Mouse (Mus musculus) myocyte (in vitro differentiated cells): ENCODE results near the gene Cpne1. TPM values are rescaled to one million over a fixed set of nuclear protein-coding genes. Genes with fewer than 3 reads are reported as not detected.
"Not testable (repeated sequence)": the region's sequence is repeated elsewhere in the genome, so short reads cannot be mapped to it uniquely, and the experiment has no call there.

Experiments
- H3K27me3 ChIP-seq: one replicate; pipeline ENCODE4 v1.6.1; 2011; ENCODE audit not compliant: control insufficient read depth, insufficient read depth, insufficient read length
- H3K36me3 ChIP-seq: one replicate; pipeline ENCODE4 v1.6.1; 2011; ENCODE audit not compliant: control insufficient read depth, insufficient read depth
- H3K4me2 ChIP-seq: one replicate; pipeline ENCODE4 v1.6.1; 2011; ENCODE audit warnings: low read depth, control low read depth
- H3K4me3 ChIP-seq: one replicate; pipeline ENCODE4 v1.5.1; 2011; ENCODE audit warnings: mild to moderate bottlenecking, control low read depth, moderate library complexity
- H3K79me2 ChIP-seq: one replicate; pipeline ENCODE4 v1.6.1; 2011; ENCODE audit not compliant: control insufficient read depth, insufficient read depth
- H3ac ChIP-seq: one replicate; pipeline ENCODE4 v1.6.1; 2011; ENCODE audit not compliant: control insufficient read depth, insufficient read length
- CEBPB ChIP-seq: IDR thresholded peaks from 2 replicates; pipeline ENCODE4 v1.6.1; 2011; ENCODE audit warnings: mild to moderate bottlenecking, moderate library complexity; ENCODE audit not compliant: poor library complexity, insufficient read depth, severe bottlenecking
- E2F4 ChIP-seq: IDR thresholded peaks from one replicate; pipeline ENCODE4 v1.6.1; 2011; ENCODE audit warnings: mild to moderate bottlenecking, control low read depth, moderate library complexity; ENCODE audit not compliant: insufficient read depth
- MAX ChIP-seq: IDR thresholded peaks from one replicate; pipeline ENCODE4 v1.6.1; 2011; ENCODE audit warnings: low read depth, mild to moderate bottlenecking, control low read depth
- MYOD1 ChIP-seq, 3 experiments: IDR thresholded peaks; one replicate each; pipeline ENCODE4 v1.6.1; 2011; ENCODE audit warnings: control low read depth in 2 of 3, low read depth in 2 of 3, mild to moderate bottlenecking in 2 of 3, moderate library complexity in 1 of 3; ENCODE audit not compliant: insufficient read length in 2 of 3, control insufficient read depth in 1 of 3
- MYOG ChIP-seq, 3 experiments: IDR thresholded peaks; one replicate each; pipeline ENCODE4 v1.6.1; 2011; ENCODE audit warnings: control low read depth in 2 of 3, low read depth in 2 of 3, mild to moderate bottlenecking in 2 of 3; ENCODE audit not compliant: insufficient read length in 2 of 3, control insufficient read depth in 1 of 3, insufficient read depth in 1 of 3
- POLR2A ChIP-seq: IDR thresholded peaks from one replicate; pipeline ENCODE4 v1.6.1; 2011; ENCODE audit warnings: low read depth, mild to moderate bottlenecking, control low read depth, moderate library complexity; ENCODE audit not compliant: insufficient read length
- POLR2AphosphoS2 ChIP-seq: IDR thresholded peaks from one replicate; pipeline ENCODE4 v1.6.1; 2011; ENCODE audit warnings: low read depth, control low read depth; ENCODE audit not compliant: insufficient read length
- REST ChIP-seq: IDR thresholded peaks from one replicate; pipeline ENCODE4 v1.6.1; 2011; ENCODE audit warnings: mild to moderate bottlenecking, control low read depth, moderate library complexity; ENCODE audit not compliant: insufficient read depth, insufficient read length
- SRF ChIP-seq: IDR thresholded peaks from one replicate; pipeline ENCODE4 v1.6.1; 2011; ENCODE audit warnings: low read depth; ENCODE audit not compliant: control insufficient read depth, insufficient read length
- TCF12 ChIP-seq: IDR thresholded peaks from one replicate; pipeline ENCODE4 v1.6.1; 2011; ENCODE audit warnings: mild to moderate bottlenecking, control low read depth; ENCODE audit not compliant: poor library complexity, insufficient read depth, severe bottlenecking
- TCF3 ChIP-seq: IDR thresholded peaks from one replicate; pipeline ENCODE4 v1.6.1; 2011; ENCODE audit warnings: low read depth, control low read depth; ENCODE audit not compliant: insufficient read length
- USF1 ChIP-seq: IDR thresholded peaks from one replicate; pipeline ENCODE4 v1.6.1; 2011; ENCODE audit warnings: low read depth, mild to moderate bottlenecking, control low read depth, moderate library complexity
- polyA plus RNA-seq: library from polyadenylated mRNA; unstranded; fragments of >200 nt; fragmentation: generic; extraction: Trizol; gene quantifications from one replicate; pipeline ENCODE4 v1.2.1, GENCODE M21; 2012; ENCODE audit warnings: missing spikeins

Cpne1 gene
- polyA plus RNA-seq, 1 experiment, result 44.0 TPM

DNA sequence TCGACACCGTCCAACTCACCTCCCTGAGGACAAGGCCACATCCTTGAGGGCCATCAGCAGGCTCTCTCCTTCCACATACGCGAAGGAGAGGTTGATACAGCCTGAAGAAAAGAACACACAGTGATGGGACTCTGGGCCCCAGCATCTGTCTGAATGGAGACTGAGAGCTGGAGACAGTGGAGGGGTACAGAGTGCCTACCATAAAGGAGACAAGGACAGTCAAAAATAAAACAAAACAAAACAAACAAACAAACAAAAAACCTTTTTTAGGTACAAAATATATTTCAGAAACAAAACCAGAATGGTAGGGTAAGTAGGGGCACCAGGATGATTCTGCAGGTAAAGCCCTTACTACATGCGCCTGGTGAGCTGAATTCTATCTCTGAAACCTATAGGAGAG is 15.2 kb upstream of the Cpne1 start, which contains the start of gene Gm28036:
Gm28036 (minus strand) TSS at position 101 of the 400 bp plus-strand sequence.
- Histone ChIP-seq H3K36me3 (peaks cover 25% of the 10 kb centered on the region), H3K27me3 (no peaks in the 10 kb centered on the region), H3ac (no peak within 1 kb of the TSS), H3K79me2 (no peaks in the 10 kb centered on the region), H3K4me2 (no peak within 1 kb of the TSS), H3K4me3 (no peak within 1 kb of the TSS)
- no peak for TF ChIP-seq POLR2A
- no peak for TF ChIP-seq SRF
- TF ChIP-seq TCF12, result no peak
- no peak for TF ChIP-seq MAX

DNA sequence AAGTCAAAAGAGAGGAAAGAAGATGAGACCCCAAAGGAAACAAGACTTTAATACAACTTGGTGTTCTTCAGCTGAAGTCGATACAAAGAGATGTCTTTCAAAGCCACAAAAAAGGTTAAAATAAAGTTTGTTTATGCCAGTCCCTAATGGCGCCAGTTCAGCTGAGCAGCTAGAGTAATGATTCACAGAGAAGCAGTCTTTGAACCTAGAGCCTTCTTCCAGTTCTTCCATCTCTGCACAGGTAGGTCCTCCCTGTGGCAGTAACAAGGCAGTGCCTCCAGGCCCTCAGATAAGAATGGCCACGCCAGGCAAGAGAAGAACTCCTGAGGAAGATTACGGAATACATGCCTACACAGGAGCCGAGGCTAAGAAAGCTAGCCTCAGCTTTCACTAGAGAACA is 12.0 kb upstream of the Cpne1 start:
- Histone ChIP-seq H3K4me2 (no peak overlapping the region), H3K4me3 (no peak overlapping the region), H3ac (no peak overlapping the region), H3K79me2 (no peaks in the 10 kb centered on the region), H3K27me3 (no peaks in the 10 kb centered on the region), H3K36me3 (peaks cover 15% of the 10 kb centered on the region)
- TF ChIP-seq MYOD1 (IDR thresholded peaks at IDR 0.05; ENCODE audit: control insufficient read depth in 1 of 3, insufficient read length in 2 of 3, low read depth in 2 of 3) (no peak), CEBPB (no peak), REST (no peak), MAX (no peak), USF1 (no peak), TCF12 (no peak), SRF (no peak), POLR2AphosphoS2 (no peak), E2F4 (no peak), TCF3 (no peak), POLR2A (no peak), MYOG (IDR thresholded peaks at IDR 0.05; ENCODE audit: control insufficient read depth in 1 of 3, insufficient read depth in 1 of 3, insufficient read length in 2 of 3, low read depth in 2 of 3) (no peak)

DNA sequence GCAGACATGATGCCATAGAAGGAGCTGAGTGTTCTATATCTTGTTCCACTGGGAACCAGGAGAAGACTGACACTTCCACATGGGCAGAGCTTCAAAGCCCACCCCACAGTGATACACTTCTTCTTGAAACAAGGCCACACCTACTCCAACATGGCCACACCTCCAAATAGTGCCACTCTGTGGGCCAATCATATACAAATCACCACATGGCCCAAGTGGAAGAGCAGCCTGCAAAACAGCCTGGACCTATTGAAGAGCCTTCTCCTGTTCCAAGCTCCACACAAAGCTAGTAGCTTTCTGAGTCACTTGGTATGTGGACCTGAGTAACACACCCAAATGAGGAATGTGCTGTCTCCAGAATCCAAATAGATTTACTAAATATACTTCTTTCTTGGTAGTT is 7.8 kb upstream of the Cpne1 start:
- TF ChIP-seq MYOG (IDR thresholded peaks at IDR 0.05; ENCODE audit: control insufficient read depth in 1 of 3, insufficient read depth in 1 of 3, insufficient read length in 2 of 3, low read depth in 2 of 3) (no peak), REST (no peak), USF1 (no peak), MAX (no peak), MYOD1 (IDR thresholded peaks at IDR 0.05; ENCODE audit: control insufficient read depth in 1 of 3, insufficient read length in 2 of 3, low read depth in 2 of 3) (no peak)
- H3K36me3 ChIP-seq, result peaks cover 11% of the 10 kb centered on the region

DNA sequence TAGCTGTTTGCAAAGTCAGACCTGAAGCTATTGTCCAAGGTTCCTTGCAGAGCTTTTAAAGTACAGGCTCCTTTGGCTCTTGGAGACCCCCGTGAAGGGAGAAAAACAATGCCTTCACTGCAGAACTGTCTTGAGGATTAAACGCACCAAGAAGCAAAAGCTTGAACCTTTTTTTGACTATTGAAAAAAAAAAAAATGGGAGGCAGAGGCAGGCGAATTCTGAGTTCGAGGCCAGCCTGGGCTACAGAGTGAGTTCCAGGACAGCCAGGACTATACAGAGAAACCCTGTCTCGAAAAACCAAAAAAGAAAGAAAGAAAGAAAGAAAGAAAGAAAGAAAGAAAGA is 287 bp upstream of the Cpne1 start:
- not testable (repeated sequence) for H3K36me3 ChIP-seq
- H3K79me2 ChIP-seq, result peaks cover 45% of the 10 kb centered on the region

More for the DNA sequence above, 7.8 kb upstream of the Cpne1 start:
- H3K4me3 ChIP-seq, result no peak overlapping the region
- no peak overlapping the region for H3ac ChIP-seq
- H3K79me2 ChIP-seq, result no peaks in the 10 kb centered on the region
- H3K4me2 ChIP-seq, result no peak overlapping the region
- H3K27me3 ChIP-seq, result no peaks in the 10 kb centered on the region

DNA sequence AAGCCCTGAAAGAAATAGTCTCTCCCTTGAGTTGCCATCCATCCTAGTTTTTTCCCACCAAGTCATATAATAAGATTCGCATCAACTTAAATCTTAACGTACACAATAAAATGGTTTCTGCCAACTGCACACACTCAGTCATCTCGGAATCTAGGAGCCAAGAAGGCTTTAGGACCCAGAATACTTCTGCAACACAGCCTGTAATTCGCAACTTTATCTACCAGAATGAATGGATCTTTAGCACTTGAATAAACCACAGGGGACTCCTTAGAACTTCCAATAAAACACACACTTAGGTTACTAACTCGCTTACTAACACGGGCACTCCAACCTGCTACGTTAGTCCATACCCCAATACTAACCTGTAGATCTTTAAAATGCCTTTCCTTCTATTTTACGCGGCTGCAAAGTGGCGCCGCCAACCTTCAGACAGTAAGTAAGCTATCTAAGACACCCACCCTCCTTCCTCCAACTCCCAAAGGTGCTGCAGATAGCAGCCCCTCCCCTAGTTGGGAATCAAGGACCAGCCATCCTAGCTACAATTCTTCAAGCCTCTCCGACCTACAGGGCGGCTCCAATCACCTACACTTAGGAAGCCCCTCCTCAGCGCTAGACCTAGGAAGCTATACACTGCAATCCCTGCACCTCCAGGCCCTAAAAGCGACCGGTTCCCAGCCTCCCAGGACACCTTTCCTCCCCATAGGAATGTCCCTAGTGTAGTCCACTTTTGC is 973 bp downstream of the Cpne1 start:
- 0 out of 2 replicates have a peak, but pooled peaks have one; percentile 1 for TF ChIP-seq CEBPB
- TF ChIP-seq REST, result no peak
- Histone ChIP-seq H3K79me2 (peaks cover 58% of the 10 kb centered on the region), H3ac (peak overlapping the region; percentile 42)

More for the DNA sequence above, 287 bp upstream of the Cpne1 start:
- Histone ChIP-seq H3K4me3 (peak overlapping the region; percentile 92), H3K4me2 (peak overlapping the region; percentile 76), H3ac (peak overlapping the region; percentile 42)
- not testable (repeated sequence) for H3K27me3 ChIP-seq

DNA sequence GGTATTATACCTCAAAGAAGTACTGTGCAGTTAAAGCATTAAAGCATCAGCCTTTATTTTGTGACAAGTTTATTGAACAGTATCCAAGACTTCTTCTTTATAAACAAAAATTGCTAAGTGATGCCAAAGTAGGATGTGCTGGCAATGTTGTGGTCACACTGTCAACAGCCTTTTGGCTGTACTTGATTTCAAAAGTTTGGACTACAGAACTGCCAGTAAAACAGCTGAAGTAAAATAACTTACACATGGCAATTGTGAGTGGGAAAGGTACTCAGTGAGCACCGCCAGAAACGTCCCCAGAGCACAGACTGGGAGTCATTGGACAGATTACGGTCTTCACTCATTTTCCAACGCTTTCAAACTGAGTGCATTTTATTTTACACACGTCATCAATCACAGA is 19.8 kb downstream of the Cpne1 start:
- H3K4me3 ChIP-seq, result no peak overlapping the region
- no peaks in the 10 kb centered on the region for H3K27me3 ChIP-seq
- H3K4me2 ChIP-seq, result no peak overlapping the region
- H3K79me2 ChIP-seq, result peaks cover 92% of the 10 kb centered on the region
- TF ChIP-seq TCF3, result no peak
- TF ChIP-seq SRF, result no peak
- no peak for TF ChIP-seq REST
- no peak for TF ChIP-seq MYOD1 (IDR thresholded peaks at IDR 0.05; ENCODE audit: control insufficient read depth in 1 of 3, insufficient read length in 2 of 3, low read depth in 2 of 3)
- TF ChIP-seq POLR2AphosphoS2, result no peak
- no peak for TF ChIP-seq USF1
- TF ChIP-seq POLR2A, result no peak
- TF ChIP-seq E2F4, result no peak
- TF ChIP-seq MAX, result no peak
- no peak for TF ChIP-seq TCF12
- no peak for TF ChIP-seq MYOG (IDR thresholded peaks at IDR 0.05; ENCODE audit: control insufficient read depth in 1 of 3, insufficient read depth in 1 of 3, insufficient read length in 2 of 3, low read depth in 2 of 3)
- TF ChIP-seq CEBPB, result no peak
- H3ac ChIP-seq, result no peak overlapping the region
- peaks cover 29% of the 10 kb centered on the region for H3K36me3 ChIP-seq

More for the DNA sequence above, 973 bp downstream of the Cpne1 start:
- peak overlapping the region; percentile 70 for H3K4me2 ChIP-seq
- H3K4me3 ChIP-seq, result peak overlapping the region; percentile 92
- no peaks in the 10 kb centered on the region for H3K36me3 ChIP-seq
- H3K27me3 ChIP-seq, result no peaks in the 10 kb centered on the region
